Mouse (Mus musculus): ENCODE results near the gene Ror1. TPM values are rescaled to one million over a fixed set of nuclear protein-coding genes. Genes with fewer than 3 reads are reported as not detected.

Ror1 gene
- polyA plus RNA-seq, 1 experiment from 2014 or later: 11.5 TPM

Other genes with a start within 250 kb of the Ror1 start
- 44.9 and 48.9 TPM in 2 replicates for gene Pgm1, start 166.4 kb upstream of the Ror1 start, polyA plus RNA-seq (2016; fragmentation: Nextera tagmentation; extraction: Ambion mirVana)
- 46.8 and 48.1 TPM in 2 replicates for gene Itgb3bp, start 166.0 kb upstream of the Ror1 start, polyA plus RNA-seq (2016; fragmentation: Nextera tagmentation; extraction: Ambion mirVana)